In the genomic region with DNA sequence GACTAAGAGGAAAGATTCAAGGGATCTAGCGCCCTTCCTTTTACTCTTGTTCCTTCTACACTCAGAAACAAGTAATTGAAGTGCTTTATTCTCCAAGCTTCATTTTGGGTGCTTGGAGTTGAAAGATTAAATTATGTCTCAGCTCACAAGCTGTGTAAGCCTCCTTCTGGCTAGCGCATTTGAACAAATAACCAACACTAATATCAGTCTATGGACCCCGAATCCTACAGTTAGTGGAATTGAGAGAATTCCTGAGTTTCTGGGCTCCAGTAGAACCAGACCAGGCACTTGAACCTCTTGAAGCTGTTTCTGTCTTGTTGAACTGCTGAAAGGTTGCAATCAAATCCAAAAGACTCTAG, we compare ENCODE assay signal across 8 mouse cellular contexts. TPM values are rescaled to one million over a fixed set of nuclear protein-coding genes. Genes with fewer than 3 reads are reported as not detected.
A peak's percentile ranks its signal among the peaks of the same experiment; 100 is the strongest.
DNase-seq lines count a peak whose midpoint lies in the region; ATAC-seq and TF ChIP-seq lines count a peak whose summit lies in the region.

No protein-coding gene starts in this region.

- DNase-seq in left cerebral cortex, adult 2 months (ENCODE audit: extremely low spot score in 1 of 2, low spot score in 2 of 2) = no peak
- no peak for DNase-seq in left cerebral cortex, postnatal 25 days (ENCODE audit: low spot score in 2 of 2)
- DNase-seq in embryonic facial prominence, embryonic 14.5 days (ENCODE audit: low spot score) = no peak
- DNase-seq in limb, embryonic 10.5 days (ENCODE audit: low spot score) = no peak
- no peak for DNase-seq in adrenal gland, postnatal 25 days
- DNase-seq in thymus, postnatal 36 days = no peak
- no peak for DNase-seq in adipocyte (ENCODE audit: low spot score)

- TF ChIP-seq CTCF in left cerebral cortex, adult 2 months (IDR thresholded peaks at IDR 0.05) = no peak

- no peaks in the 10 kb centered on the region for H3K9me3 ChIP-seq in embryonic facial prominence, embryonic 14.5 days (ENCODE audit: control insufficient read depth, low read length)
- no peaks in the 10 kb centered on the region for H3K9me3 ChIP-seq in limb, embryonic 10.5 days (replicated peaks)
- H3K9me3 ChIP-seq in neural tube, embryonic 13.5 days = no peaks in the 10 kb centered on the region

- peak overlapping the region; percentile 93 for H3K27ac ChIP-seq in left cerebral cortex, adult 2 months
- peak overlapping the region; percentile 86; the same call in 1 of the 2 replicates for H3K27ac ChIP-seq in embryonic facial prominence, embryonic 14.5 days (replicated peaks; ENCODE audit: low read depth, low read length)
- H3K27ac ChIP-seq in limb, embryonic 10.5 days = peak overlapping the region; percentile 99
- H3K27ac ChIP-seq in neural tube, embryonic 13.5 days (replicated peaks) = peak overlapping the region; percentile 91

- peak overlapping the region; percentile 58 for H3K4me2 ChIP-seq in embryonic facial prominence, embryonic 14.5 days (ENCODE audit: low read depth, low read length)
- H3K4me2 ChIP-seq in neural tube, embryonic 13.5 days = peak overlapping the region; percentile 86

- H3K9ac ChIP-seq in embryonic facial prominence, embryonic 14.5 days (ENCODE audit: low read depth, low read length) = peak overlapping the region; percentile 89
- H3K9ac ChIP-seq in neural tube, embryonic 13.5 days = peak overlapping the region; percentile 92

- intact Hi-C loops in left cerebral cortex, adult 2 months (cut with DNase I) = no loop called here
- intact Hi-C loops in left cerebral cortex, postnatal 25 days (cut with DNase I) = no loop called here

- no peak; the same call in 1 of the 2 replicates for ATAC-seq in embryonic facial prominence, embryonic 14.5 days (ENCODE audit: low read depth)
- peak; percentile 66 for ATAC-seq in neural tube, embryonic 13.5 days (ENCODE audit: low read depth)

- WGBS in embryonic facial prominence, embryonic 14.5 days = 72% methylated on average over 3 of the region's 3 CpGs
- 71% methylated on average over 3 of the region's 3 CpGs for WGBS in limb, embryonic 10.5 days
- 69% methylated on average over 3 of the region's 3 CpGs for WGBS in neural tube, embryonic 13.5 days

- H3K27me3 ChIP-seq in embryonic facial prominence, embryonic 14.5 days (replicated peaks; ENCODE audit: control insufficient read depth, insufficient read depth, low read length) = no peaks in the 10 kb centered on the region
- 0 out of 2 replicates have a peak, but pooled peaks cover 5% of the 10 kb centered on the region for H3K27me3 ChIP-seq in limb, embryonic 10.5 days (ENCODE audit: low read depth, poor library complexity, severe bottlenecking)
- no peaks in the 10 kb centered on the region for H3K27me3 ChIP-seq in neural tube, embryonic 13.5 days

- H3K36me3 ChIP-seq in embryonic facial prominence, embryonic 14.5 days (ENCODE audit: control insufficient read depth, insufficient read depth, low read length) = no peaks in the 10 kb centered on the region
- no peaks in the 10 kb centered on the region for H3K36me3 ChIP-seq in limb, embryonic 10.5 days
- H3K36me3 ChIP-seq in neural tube, embryonic 13.5 days = no peaks in the 10 kb centered on the region

- 0 out of 2 replicates have a peak, but pooled peaks cover 2% of the 10 kb centered on the region for H3K4me1 ChIP-seq in embryonic facial prominence, embryonic 14.5 days (ENCODE audit: control insufficient read depth, insufficient read depth, low read length)
- H3K4me1 ChIP-seq in limb, embryonic 10.5 days = peaks cover 15% of the 10 kb centered on the region
- peaks cover 11% of the 10 kb centered on the region for H3K4me1 ChIP-seq in neural tube, embryonic 13.5 days (replicated peaks)

- peak overlapping the region; percentile 97 for H3K4me3 ChIP-seq in left cerebral cortex, adult 2 months
- peak overlapping the region; percentile 82 for H3K4me3 ChIP-seq in embryonic facial prominence, embryonic 14.5 days (ENCODE audit: low read depth, low read length)
- peak overlapping the region; percentile 99 for H3K4me3 ChIP-seq in limb, embryonic 10.5 days
- H3K4me3 ChIP-seq in neural tube, embryonic 13.5 days = peak overlapping the region; percentile 88

RNA-seq across cellular contexts. Expression of a gene that starts 0.3 kb away (rescaled TPM):
- total RNA-seq in left cerebral cortex, adult 2 months (2021) = 10 to 100 TPM; 46.8 to 48.5 TPM
- 10 to 100 TPM; 43.5 to 49.0 TPM for total RNA-seq in left cerebral cortex, postnatal 25 days (2021)
- polyA plus RNA-seq in embryonic facial prominence, embryonic 14.5 days (2014; fragmentation: Nextera tagmentation; extraction: Ambion mirVana) = 121 and 140 TPM in 2 replicates
- polyA plus RNA-seq in limb, embryonic 10.5 days (2016; fragmentation: Nextera tagmentation; extraction: Ambion mirVana) = 128 and 140 TPM in 2 replicates
- 156 and 166 TPM in 2 replicates for polyA plus RNA-seq in neural tube, embryonic 13.5 days (2015; fragmentation: Nextera tagmentation; extraction: Ambion mirVana)
- 70.1 and 97.0 TPM in 2 replicates for total RNA-seq in adrenal gland, postnatal 25 days (2021)
